Mouse (Mus musculus): ENCODE data around the gene Spata21. TPM values are rescaled to one million over a fixed set of nuclear protein-coding genes. Genes with fewer than 3 reads are reported as not detected.
A peak's percentile ranks its signal among the peaks of the same experiment; 100 is the strongest.

Gene Spata21
- polyA plus RNA-seq, 1 experiment from 2014 or later: 0.55 TPM

DNA sequence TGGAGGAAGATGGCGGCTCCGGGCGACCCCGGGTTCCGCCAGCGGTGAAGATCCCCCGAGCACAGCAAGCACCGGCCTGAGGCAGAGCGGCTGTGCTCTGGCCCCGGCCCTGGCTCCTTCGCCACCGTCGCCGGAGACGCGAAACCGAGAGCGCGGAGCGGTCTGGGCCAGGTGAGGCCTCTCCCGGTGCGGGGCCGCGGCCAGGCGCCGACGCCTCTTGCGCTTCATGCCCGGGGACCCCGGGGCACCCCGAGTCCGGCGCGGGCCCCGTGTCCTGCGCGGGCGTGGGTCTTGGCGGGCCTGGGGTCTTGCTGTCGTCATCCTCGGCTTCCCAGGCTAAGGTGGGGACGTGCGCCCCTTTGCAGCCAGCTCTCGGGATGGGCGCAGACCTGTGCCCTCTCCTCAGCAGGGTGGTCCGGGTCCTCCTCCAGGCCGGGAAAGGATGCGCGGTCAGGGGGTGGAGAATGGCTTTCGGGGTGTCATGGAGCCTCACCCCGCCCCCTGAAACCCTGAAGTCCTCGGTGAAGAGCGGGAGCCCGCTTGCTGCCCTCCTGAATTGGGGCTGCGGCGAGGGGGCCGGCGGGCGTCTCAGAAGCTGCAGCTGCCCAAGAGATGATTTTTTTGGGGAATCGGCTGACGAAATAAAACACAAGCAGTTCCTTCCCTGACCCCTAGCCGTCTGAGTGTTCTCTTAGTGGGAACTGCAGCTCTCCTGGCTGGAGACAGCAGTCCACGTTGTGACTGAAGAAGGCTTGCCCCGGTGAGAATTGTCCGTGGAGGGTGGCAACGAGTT lies 60.1 kb downstream of the Spata21 start:
- peak overlapping the region; percentile 97 for H3K9ac ChIP-seq (ENCODE audit: low read depth, low read length)
- peaks cover 6% of the 10 kb centered on the region; the same call in 1 of the 2 replicates for H3K4me1 ChIP-seq (replicated peaks; ENCODE audit: insufficient read depth, low read length)
- WGBS: under 1% methylated on average over 60 of the region's 66 CpGs
- no peaks in the 10 kb centered on the region for H3K36me3 ChIP-seq (ENCODE audit: insufficient read depth, low read length)
- DNase-seq (ENCODE audit: low spot score) (peak; percentile 63), ATAC-seq (replicated peaks; ENCODE audit: low FRiP score, low read depth) (peak; percentile 82)
- peak overlapping the region; percentile 99 for H3K4me3 ChIP-seq (replicated peaks; ENCODE audit: low read depth, low read length)
- no peaks in the 10 kb centered on the region for H3K9me3 ChIP-seq (replicated peaks; ENCODE audit: low read length)
- H3K27me3 ChIP-seq (ENCODE audit: insufficient read depth, low read length): no peaks in the 10 kb centered on the region
- H3K4me2 ChIP-seq (ENCODE audit: low read length): peak overlapping the region; percentile 96
- H3K27ac ChIP-seq: peak overlapping the region; percentile 94
- TF ChIP-seq CTCF (IDR thresholded peaks at IDR 0.05; ENCODE audit: low read depth): no peak

DNA sequence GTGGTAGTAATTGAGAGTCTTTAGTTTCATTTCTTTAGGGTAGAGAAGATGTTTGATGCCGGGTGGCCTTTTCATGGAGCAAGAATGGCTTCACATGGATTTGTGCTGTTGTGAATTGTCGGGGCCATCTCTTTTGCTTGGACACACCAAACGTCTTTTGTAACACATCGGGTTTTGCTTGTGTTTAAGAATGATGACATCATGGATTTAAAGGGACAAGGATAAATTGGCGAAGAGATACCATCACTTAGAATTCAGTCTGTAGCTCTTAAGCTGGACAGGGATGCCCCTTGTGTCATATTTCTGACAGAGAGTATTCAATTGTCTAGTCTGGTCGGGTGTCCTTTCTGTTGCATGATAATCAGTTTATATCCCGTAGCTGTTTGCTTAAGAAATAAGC lies 61.0 kb downstream of the Spata21 start:
- H3K9ac ChIP-seq (ENCODE audit: low read depth, low read length): peak overlapping the region; percentile 97; the same call in 1 of the 2 replicates
- H3K4me3 ChIP-seq (replicated peaks; ENCODE audit: low read depth, low read length): peak overlapping the region; percentile 99
- H3K4me2 ChIP-seq (ENCODE audit: low read length): peak overlapping the region; percentile 96
- no peak for TF ChIP-seq CTCF (IDR thresholded peaks at IDR 0.05; ENCODE audit: low read depth)
- no peaks in the 10 kb centered on the region for H3K36me3 ChIP-seq (ENCODE audit: insufficient read depth, low read length)
- DNase-seq (ENCODE audit: low spot score) (no peak), ATAC-seq (replicated peaks; ENCODE audit: low FRiP score, low read depth) (no peak)
- H3K9me3 ChIP-seq (replicated peaks; ENCODE audit: low read length): no peaks in the 10 kb centered on the region
- WGBS: 21% methylated on average over 7 of the region's 7 CpGs
- H3K27me3 ChIP-seq (ENCODE audit: insufficient read depth, low read length): no peaks in the 10 kb centered on the region
- 0 out of 2 replicates have a peak overlapping the region, but pooled peaks have one; percentile 94 for H3K27ac ChIP-seq
- peaks cover 6% of the 10 kb centered on the region; the same call in 1 of the 2 replicates for H3K4me1 ChIP-seq (replicated peaks; ENCODE audit: insufficient read depth, low read length)

DNA sequence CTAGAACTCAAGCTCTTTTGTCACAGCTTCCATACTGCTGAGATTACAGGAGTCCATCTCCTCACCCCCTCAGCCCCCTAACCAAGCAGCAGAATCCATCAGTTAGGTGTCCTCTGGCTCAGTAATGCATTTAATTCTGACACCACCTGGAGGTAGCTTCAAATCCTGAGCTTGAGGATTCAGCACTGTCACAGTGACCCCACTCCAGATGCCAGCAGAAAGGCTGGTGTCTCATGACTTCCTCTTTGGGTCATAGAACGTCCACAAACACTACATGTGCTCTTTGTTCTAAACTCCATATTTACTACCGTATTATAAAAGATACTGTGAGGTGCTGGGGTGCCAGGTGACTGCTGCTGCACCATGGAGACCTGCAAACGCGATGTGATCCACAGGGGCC lies 69.4 kb downstream of the Spata21 start:
- Histone ChIP-seq H3K4me1 (replicated peaks; ENCODE audit: insufficient read depth, low read length) (peaks cover 3% of the 10 kb centered on the region; the same call in 1 of the 2 replicates), H3K4me3 (replicated peaks; ENCODE audit: low read depth, low read length) (no peak overlapping the region), H3K27ac (no peak overlapping the region), H3K9ac (ENCODE audit: low read depth, low read length) (no peak overlapping the region), H3K36me3 (ENCODE audit: insufficient read depth, low read length) (no peaks in the 10 kb centered on the region), H3K4me2 (ENCODE audit: low read length) (no peak overlapping the region), H3K9me3 (replicated peaks; ENCODE audit: low read length) (no peaks in the 10 kb centered on the region), H3K27me3 (ENCODE audit: insufficient read depth, low read length) (no peaks in the 10 kb centered on the region)
- ATAC-seq (replicated peaks; ENCODE audit: low FRiP score, low read depth) (no peak), DNase-seq (ENCODE audit: low spot score) (no peak)
- TF ChIP-seq CTCF (IDR thresholded peaks at IDR 0.05; ENCODE audit: low read depth): no peak
- WGBS: 75% methylated on average over 4 of the region's 4 CpGs

DNA sequence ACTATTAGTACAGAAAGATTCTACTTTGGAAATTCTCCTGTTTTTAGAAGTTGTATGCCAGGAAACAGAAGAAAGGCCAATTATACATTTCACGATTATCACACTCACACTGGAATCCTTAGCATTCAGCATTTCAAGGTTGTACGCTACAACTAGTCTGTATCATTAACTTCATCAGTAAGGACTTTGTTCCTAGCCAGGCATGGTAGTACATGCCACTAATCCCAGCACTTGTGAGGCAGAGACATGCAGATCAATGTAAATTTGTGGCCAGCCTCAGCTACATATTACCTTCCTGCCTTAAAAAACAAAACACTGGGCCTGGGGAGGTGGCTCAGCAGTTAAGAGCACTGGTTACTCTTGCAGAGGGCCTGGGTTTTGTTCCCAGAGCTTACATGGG lies 70.5 kb downstream of the Spata21 start:
- H3K4me1 ChIP-seq (replicated peaks; ENCODE audit: insufficient read depth, low read length): peaks cover 3% of the 10 kb centered on the region; the same call in 1 of the 2 replicates
- ATAC-seq (replicated peaks; ENCODE audit: low FRiP score, low read depth): no peak
- no peaks in the 10 kb centered on the region for H3K27me3 ChIP-seq (ENCODE audit: insufficient read depth, low read length)
- H3K27ac ChIP-seq: no peak overlapping the region; the same call in 1 of the 2 replicates
- no peak overlapping the region for H3K4me3 ChIP-seq (replicated peaks; ENCODE audit: low read depth, low read length)
- no peaks in the 10 kb centered on the region for H3K9me3 ChIP-seq (replicated peaks; ENCODE audit: low read length)
- no peak for TF ChIP-seq CTCF (IDR thresholded peaks at IDR 0.05; ENCODE audit: low read depth)
- no peaks in the 10 kb centered on the region for H3K36me3 ChIP-seq (ENCODE audit: insufficient read depth, low read length)
- no peak for DNase-seq (ENCODE audit: low spot score)
- no peak overlapping the region for H3K4me2 ChIP-seq (ENCODE audit: low read length)
- WGBS: 76% methylated on average over 2 of the region's 2 CpGs
- no peak overlapping the region for H3K9ac ChIP-seq (ENCODE audit: low read depth, low read length)

DNA sequence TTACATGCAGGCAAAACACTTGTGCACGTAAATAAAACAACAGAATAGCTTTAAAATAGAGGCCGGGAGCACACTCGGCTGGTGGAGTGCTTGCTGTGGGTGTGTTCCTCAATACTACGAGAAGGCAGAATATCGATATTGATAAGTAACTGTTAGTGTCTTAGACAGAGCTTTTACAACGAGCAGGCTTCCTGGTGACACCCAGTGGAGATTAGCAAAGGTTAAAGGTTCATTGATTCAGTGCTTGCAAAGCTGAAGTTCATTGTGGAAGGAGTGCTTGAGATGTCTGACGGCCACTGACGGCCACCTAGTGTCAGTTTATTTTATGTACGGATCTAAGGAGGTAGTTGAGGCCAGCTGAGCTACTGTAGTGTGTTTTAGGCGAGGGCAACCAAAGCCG lies 71.0 kb downstream of the Spata21 start:
- ATAC-seq (replicated peaks; ENCODE audit: low FRiP score, low read depth): no peak
- Histone ChIP-seq H3K4me3 (replicated peaks; ENCODE audit: low read depth, low read length) (no peak overlapping the region), H3K9me3 (replicated peaks; ENCODE audit: low read length) (no peaks in the 10 kb centered on the region)

DNA sequence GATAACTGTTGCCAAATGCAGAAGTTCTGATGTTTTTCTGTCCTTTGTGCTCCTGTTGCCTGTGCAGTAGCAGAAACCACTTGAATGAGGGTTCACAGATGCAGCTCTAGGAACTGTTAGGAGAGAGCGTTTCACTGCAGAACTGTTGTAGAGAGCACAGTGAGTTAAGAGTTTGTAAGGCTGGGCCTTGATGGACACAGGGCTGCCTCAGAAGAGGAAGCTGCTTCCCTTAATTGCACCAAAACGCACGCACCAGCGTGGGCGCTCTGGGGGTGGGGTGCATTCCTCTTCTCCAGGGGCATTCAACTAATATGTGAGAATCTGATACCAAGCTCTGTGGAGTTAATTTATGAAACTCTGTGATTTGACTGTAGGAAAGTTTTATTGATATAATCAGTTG lies 71.5 kb downstream of the Spata21 start:
- WGBS: 42% methylated on average over 5 of the region's 5 CpGs
- H3K4me2 ChIP-seq (ENCODE audit: low read length): no peak overlapping the region
- ATAC-seq (replicated peaks; ENCODE audit: low FRiP score, low read depth) (no peak), DNase-seq (ENCODE audit: low spot score) (no peak)
- no peak overlapping the region for H3K9ac ChIP-seq (ENCODE audit: low read depth, low read length)
- TF ChIP-seq CTCF (IDR thresholded peaks at IDR 0.05; ENCODE audit: low read depth): no peak
- no peak overlapping the region for H3K4me3 ChIP-seq (replicated peaks; ENCODE audit: low read depth, low read length)
- H3K4me1 ChIP-seq (replicated peaks; ENCODE audit: insufficient read depth, low read length): peaks cover 3% of the 10 kb centered on the region; the same call in 1 of the 2 replicates
- H3K36me3 ChIP-seq (ENCODE audit: insufficient read depth, low read length): no peaks in the 10 kb centered on the region
- no peaks in the 10 kb centered on the region for H3K27me3 ChIP-seq (ENCODE audit: insufficient read depth, low read length)
- no peak overlapping the region for H3K27ac ChIP-seq
- H3K9me3 ChIP-seq (replicated peaks; ENCODE audit: low read length): no peaks in the 10 kb centered on the region

More for the DNA sequence above, 71.0 kb downstream of the Spata21 start:
- H3K27ac ChIP-seq: no peak overlapping the region; the same call in 1 of the 2 replicates
- no peak for DNase-seq (ENCODE audit: low spot score)
- no peaks in the 10 kb centered on the region for H3K27me3 ChIP-seq (ENCODE audit: insufficient read depth, low read length)
- H3K4me1 ChIP-seq (replicated peaks; ENCODE audit: insufficient read depth, low read length): peaks cover 3% of the 10 kb centered on the region; the same call in 1 of the 2 replicates
- H3K4me2 ChIP-seq (ENCODE audit: low read length): no peak overlapping the region
- H3K9ac ChIP-seq (ENCODE audit: low read depth, low read length): no peak overlapping the region
- WGBS: 45% methylated on average over 11 of the region's 11 CpGs
- no peaks in the 10 kb centered on the region for H3K36me3 ChIP-seq (ENCODE audit: insufficient read depth, low read length)
- no peak for TF ChIP-seq CTCF (IDR thresholded peaks at IDR 0.05; ENCODE audit: low read depth)
